Mouse (Mus musculus) adrenal gland, postnatal 36 days (tissue): Measurements from ENCODE around the gene Slc43a3. TPM values are rescaled to one million over a fixed set of nuclear protein-coding genes. Genes with fewer than 3 reads are reported as not detected.

ENCODE experiments used
- DNase-seq, 2 experiments: peaks; one replicate each; pipeline ENCODE4 v3.0.0; 2021; ENCODE audit warnings: mixed read lengths in 1 of 2
- microRNA-seq: library from miRNA; unstranded; fragments of <30 nt; microRNA quantifications from one replicate; pipeline ENCODE4 v1.2.0, GENCODE M21; 2021
- total RNA-seq, 2 experiments: library from RNA; stranded (reverse); gene quantifications; 2 replicates each; pipeline ENCODE4 v1.2.3; 2021

Gene Slc43a3
- total RNA-seq, 2 experiments from 2014 or later: 52.8 to 88.3 TPM

DNA sequence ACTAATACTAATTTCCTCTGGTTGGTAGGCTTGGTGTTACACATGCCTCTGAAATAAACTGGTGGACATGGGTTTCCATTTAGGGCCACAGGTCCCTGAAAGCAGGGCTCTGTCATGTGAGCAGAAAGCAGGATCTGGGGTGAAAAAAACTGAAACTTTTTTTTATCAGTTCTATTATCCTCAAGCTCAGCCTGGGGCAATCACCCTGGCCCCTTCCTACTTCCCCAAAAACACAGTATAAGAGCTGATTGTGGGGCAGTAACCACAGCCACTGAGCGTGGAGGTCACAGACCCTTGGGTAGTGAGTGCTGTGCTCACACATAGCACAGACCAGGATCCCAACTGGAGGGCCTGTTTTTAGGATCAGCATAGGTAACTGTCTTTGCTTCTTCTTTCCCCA lies 51.6 kb downstream of the Slc43a3 start, which contains the start of gene Prg3:
Prg3 (plus strand) TSS at position 286 of the 400 bp plus-strand sequence.
- DNase-seq: no peak

- no peak for DNase-seq
Measured at GRCm38 (mm10) chr2:84996376-84996775, 60.0 kb downstream of the Slc43a3 start.

- DNase-seq: peak in 1 of 2 experiments; percentile 13
Measured at GRCm38 (mm10) chr2:84999486-85000181, 63.3 kb downstream of the Slc43a3 start.

DNA sequence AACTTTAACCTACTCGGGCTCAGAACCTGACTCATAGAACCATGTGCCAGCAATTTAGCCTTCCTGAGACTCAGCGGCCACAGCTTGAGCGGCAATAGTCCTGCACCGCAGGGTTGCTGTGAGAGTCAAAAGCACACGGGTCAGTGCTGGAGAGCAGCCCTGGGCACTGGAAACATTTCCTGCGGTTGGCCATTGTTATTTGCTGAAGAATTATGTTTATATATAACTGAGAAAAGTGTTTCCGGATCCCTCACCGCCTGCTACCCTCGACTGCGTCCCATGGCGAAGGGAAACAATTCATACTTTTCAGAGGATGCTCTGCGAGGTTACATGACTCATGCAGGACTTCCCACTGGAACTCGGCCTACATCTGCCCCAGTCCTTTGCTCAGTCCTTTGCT lies 65.1 kb downstream of the Slc43a3 start:
- peak; percentile 7 to 17 for DNase-seq

GRCm38 (mm10) chr2:85002575-85002974 lies 66.2 kb downstream of the Slc43a3 start:
- DNase-seq: no peak

DNA sequence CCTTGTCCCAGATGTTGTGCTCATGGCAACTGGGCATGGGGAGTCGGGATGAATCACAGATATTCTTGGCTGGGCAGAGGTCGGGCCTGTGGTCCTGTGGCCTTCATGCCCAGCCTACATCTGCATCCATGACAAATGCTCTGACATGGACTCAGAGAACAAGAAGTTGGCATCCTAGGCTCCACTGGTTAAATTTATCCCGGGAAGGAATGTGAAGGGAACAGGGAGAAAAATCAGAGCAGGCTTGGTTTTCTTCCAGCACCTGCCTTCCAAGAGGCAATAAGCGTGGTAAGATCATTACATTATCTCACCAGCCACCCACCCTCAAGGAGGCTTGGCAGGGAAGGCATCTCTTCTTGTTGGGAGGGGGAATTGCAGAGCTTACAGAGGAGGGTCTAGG lies 68.0 kb downstream of the Slc43a3 start:
- no peak for DNase-seq

- no peak for DNase-seq
Measured at GRCm38 (mm10) chr2:85006600-85006999, 70.2 kb downstream of the Slc43a3 start.

DNA sequence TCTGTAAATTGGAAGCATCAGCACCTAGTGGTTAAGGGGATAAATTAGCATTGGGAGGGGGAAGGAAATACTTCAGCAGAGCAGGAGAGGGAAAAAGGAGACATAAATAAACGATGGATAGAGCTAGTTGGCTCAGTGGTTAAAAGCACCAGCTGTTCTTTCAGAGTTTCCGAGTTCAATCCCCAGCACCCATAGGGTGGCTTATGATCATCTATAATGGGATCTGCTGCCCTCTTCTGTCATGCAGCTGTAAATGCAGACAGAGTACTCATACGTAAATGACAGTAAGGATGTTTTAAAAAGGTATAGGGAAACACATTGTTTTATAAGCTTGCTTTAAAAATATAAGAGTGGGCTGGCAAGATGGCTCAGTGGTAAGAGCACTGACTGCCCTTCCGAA lies 71.3 kb downstream of the Slc43a3 start:
- peak in 1 of 2 experiments; percentile 44 for DNase-seq

Small RNAs within 50 kb of the gene (microRNA-seq; reads per million reads assigned to microRNA genes)
- not detected for gene Gm24332

Other genes starting within 250 kb of the Slc43a3 start
- 10 to 100 TPM; 63.3 to 63.9 TPM for gene Zdhhc5, start 221.4 kb upstream of the Slc43a3 start, total RNA-seq
- gene Clp1, start 209.2 kb upstream of the Slc43a3 start, total RNA-seq: 10 to 100 TPM; 13.5 to 16.4 TPM
- 1 to 10 TPM; 2.8 to 5.0 TPM for gene Ypel4, start 202.5 kb upstream of the Slc43a3 start, total RNA-seq
- gene Gm19426, start 192.9 kb upstream of the Slc43a3 start, total RNA-seq: 1 to 10 TPM; 1.5 to 2.4 TPM
- gene Serping1, start 161.1 kb upstream of the Slc43a3 start, total RNA-seq: 10 to 100 TPM; 63.0 to 84.6 TPM
- 10 to 100 TPM; 17.1 to 23.1 TPM for gene Ube2l6, start 137.8 kb upstream of the Slc43a3 start, total RNA-seq
- not detected for gene Smtnl1, start 113.9 kb upstream of the Slc43a3 start, total RNA-seq
- gene Timm10, start 109.6 kb upstream of the Slc43a3 start, total RNA-seq: 10 to 100 TPM; 46.2 to 51.4 TPM
- 1 to 10 TPM; 6.6 to 7.5 TPM for gene Slc43a1, start 97.7 kb upstream of the Slc43a3 start, total RNA-seq
- 1 to 10 TPM in 1 of 2 experiments, under 1 TPM in 1; 0.79 to 2.4 TPM for gene Rtn4rl2, start 49.9 kb upstream of the Slc43a3 start, total RNA-seq
- gene Prg2, start 43.9 kb downstream of the Slc43a3 start, total RNA-seq: not detected
- not detected for gene Prg3, start 51.6 kb downstream of the Slc43a3 start, total RNA-seq
- 100 to 1,000 TPM; 126 to 128 TPM for gene Ssrp1, start 100.7 kb downstream of the Slc43a3 start, total RNA-seq
- 1 to 10 TPM; 1.6 to 2.0 TPM for gene P2rx3, start 100.9 kb downstream of the Slc43a3 start, total RNA-seq
- 100 to 1,000 TPM in 1 of 2 experiments, 10 to 100 TPM in 1; 94.2 to 103 TPM for gene Tnks1bp1, start 111.4 kb downstream of the Slc43a3 start, total RNA-seq
- gene Aplnr, start 199.6 kb downstream of the Slc43a3 start, total RNA-seq: 10 to 100 TPM; 20.0 to 27.1 TPM